Mouse (Mus musculus) 416B (cell line): ENCODE data around the gene Vasp.
A peak's percentile ranks its signal among the peaks of the same experiment; 100 is the strongest.

Experiments used
- DNase-seq: peaks from one replicate; pipeline ENCODE4 v3.0.0; 2011; ENCODE audit warnings: low read depth

Vasp gene

DNA sequence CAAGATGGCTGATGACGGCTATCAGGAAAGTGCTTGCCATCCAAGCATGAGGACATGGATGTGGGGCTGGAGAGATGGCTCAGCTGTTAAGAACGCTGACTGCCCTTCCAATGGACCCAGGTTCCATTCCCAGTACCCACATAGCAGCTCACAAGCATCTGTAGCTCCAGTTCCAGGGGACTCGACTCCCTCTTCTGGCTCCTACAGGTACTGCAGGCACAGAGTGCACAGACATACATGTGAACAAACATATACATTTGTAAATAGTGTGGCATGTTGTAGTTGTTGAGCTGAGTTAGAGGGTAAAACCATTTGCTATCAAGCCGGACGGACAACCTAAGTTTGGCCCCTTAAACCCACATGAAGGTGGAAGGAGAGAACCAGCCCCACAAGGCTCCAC lies 61.6 kb downstream of the Vasp start:
- peak; percentile 32 for DNase-seq

GRCm38 (mm10) chr7:19209494-19209893 lies 62.1 kb downstream of the Vasp start:
- peak; percentile 45 for DNase-seq

DNA sequence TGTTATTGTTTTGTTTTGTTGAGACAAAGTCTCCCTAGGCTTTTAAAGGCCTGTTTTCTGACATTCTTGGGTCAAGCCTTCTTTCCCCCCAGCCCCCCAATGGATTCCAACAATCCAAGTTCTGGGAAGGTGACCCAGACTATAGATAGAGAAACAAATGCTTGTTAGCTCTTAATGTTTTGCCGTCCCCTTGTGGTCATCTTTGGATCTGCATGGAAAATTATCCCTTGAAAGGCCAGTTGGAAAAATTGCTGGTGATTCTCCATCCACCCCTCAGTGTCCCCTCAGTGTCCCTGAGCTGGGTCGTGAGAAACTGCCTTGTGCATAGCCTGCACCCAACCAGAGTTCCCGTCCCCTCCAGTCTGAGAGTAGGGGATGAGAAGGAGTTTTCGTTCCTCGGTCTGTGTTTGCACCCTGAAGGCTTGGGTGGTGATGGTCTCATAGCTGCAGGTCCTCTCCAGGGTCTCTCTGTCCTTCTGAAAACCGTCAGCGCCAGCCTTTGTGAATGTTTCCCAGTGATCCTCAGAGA lies 62.6 kb downstream of the Vasp start:
- peak; percentile 41 for DNase-seq

- DNase-seq = no peak
These were observed 63.3 kb downstream of the Vasp start for GRCm38 (mm10) chr7:19208201-19208910.
